Mouse (Mus musculus) liver, embryonic 13.5 days (tissue): Measurements from ENCODE around the gene Nagpa. TPM values are rescaled to one million over a fixed set of nuclear protein-coding genes. Genes with fewer than 3 reads are reported as not detected.
A peak's percentile ranks its signal among the peaks of the same experiment; 100 is the strongest.

ENCODE experiments used
- ATAC-seq: fragments of 200-750 bp; cut with Nextera tagmentation; 2 replicates; pipeline ENCODE4 v1.8.0; 2017; ENCODE audit warnings: low read depth, mild to moderate bottlenecking, moderate number of reproducible peaks, moderate library complexity
- DNase-seq: peaks from one replicate; pipeline ENCODE4 v3.0.0; 2022
- H3K27ac ChIP-seq: fragments of 300-500 bp; sonication (generic); 2 replicates; pipeline ENCODE4 v1.5.1; 2015; ENCODE audit warnings: moderate library complexity, mild to moderate bottlenecking, inconsistent platforms
- H3K27me3 ChIP-seq: fragments of 300-500 bp; sonication (generic); 2 replicates; pipeline ENCODE4 v1.6.1; 2015; ENCODE audit warnings: mild to moderate bottlenecking, inconsistent platforms
- H3K36me3 ChIP-seq: fragments of 300-500 bp; sonication (generic); 2 replicates; pipeline ENCODE4 v1.6.1; 2015; ENCODE audit warnings: mild to moderate bottlenecking, inconsistent platforms
- H3K4me1 ChIP-seq: fragments of 300-500 bp; sonication (generic); replicated peaks from 2 replicates; pipeline ENCODE4 v1.6.1; 2015; ENCODE audit warnings: inconsistent platforms
- H3K4me2 ChIP-seq: fragments of 300-500 bp; sonication (generic); 2 replicates; pipeline ENCODE4 v1.6.1; 2015; ENCODE audit warnings: inconsistent platforms, mild to moderate bottlenecking, moderate library complexity
- H3K4me3 ChIP-seq: fragments of 300-500 bp; sonication (generic); replicated peaks from 2 replicates; pipeline ENCODE4 v1.5.1; 2015; ENCODE audit warnings: mild to moderate bottlenecking, inconsistent platforms
- H3K9ac ChIP-seq: fragments of 300-500 bp; sonication (generic); 2 replicates; pipeline ENCODE4 v1.6.1; 2015; ENCODE audit warnings: mild to moderate bottlenecking, inconsistent platforms
- H3K9me3 ChIP-seq: fragments of 300-500 bp; sonication (generic); replicated peaks from 2 replicates; pipeline ENCODE4 v1.6.1; 2016; ENCODE audit warnings: inconsistent platforms
- WGBS: fragments of 180-500 bp; shearing (Covaris S2); methylation state at CpG from one replicate; pipeline ENCODE4 v1.1.7; 2015; ENCODE audit not compliant: insufficient replicate concordance; 5-methylcytosine and 5-hydroxymethylcytosine counted together
- polyA plus RNA-seq: library from polyadenylated mRNA; unstranded; fragments of >200 nt; fragmentation: Nextera tagmentation; extraction: Ambion mirVana; gene quantifications from 2 replicates; pipeline ENCODE4 v1.2.1, GENCODE M21; 2015

Gene Nagpa
- polyA plus RNA-seq, 1 experiment from 2014 or later, result 18.0 TPM

DNA sequence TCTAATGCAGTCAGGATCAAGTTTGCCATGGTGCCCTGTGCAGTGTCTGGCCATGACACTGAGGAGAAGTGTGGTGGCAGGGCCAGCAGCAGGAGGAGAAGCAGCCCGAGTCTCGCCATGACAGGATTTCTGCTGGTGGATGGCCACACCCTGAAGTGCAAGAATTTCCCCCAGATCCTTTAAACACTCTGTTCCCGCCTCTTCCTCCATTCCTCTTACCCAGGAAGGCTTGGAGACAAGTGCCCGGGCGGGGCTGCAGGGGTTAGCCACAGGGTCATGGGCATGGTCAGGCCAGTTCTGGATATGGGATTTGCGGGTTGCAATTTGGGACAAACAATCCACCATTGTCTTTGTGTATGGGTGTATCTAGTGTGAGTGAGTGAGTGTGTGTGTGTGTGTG, 18.3 kb upstream of the Nagpa start, which contains the start of gene AU021092:
TSS of gene AU021092 (minus strand) at position 160 of the 400 bp plus-strand sequence.
- ATAC-seq, result no peak

DNA sequence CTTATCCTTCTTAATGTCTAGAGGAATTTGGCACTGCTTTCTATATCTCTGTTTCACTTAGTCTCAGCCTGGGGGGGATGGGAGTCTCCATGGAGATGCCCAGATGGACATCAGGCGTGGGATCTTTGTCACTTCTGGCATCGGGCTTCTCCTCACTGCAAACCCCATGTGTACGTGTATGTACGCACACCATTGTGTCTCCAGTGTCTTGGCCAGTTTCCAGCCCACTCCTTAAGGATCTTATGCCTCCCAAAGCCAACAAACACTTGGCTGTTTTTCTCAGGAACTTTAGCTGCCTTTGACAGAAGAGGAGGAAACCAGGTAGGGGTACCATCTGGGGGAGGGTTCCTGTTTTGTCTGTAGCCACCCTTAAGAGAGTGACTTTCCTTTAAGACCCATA, 17.6 kb upstream of the Nagpa start:
- Histone ChIP-seq H3K4me2 (no peak overlapping the region), H3K4me1 (no peaks in the 10 kb centered on the region), H3K27ac (no peak overlapping the region), H3K9me3 (no peaks in the 10 kb centered on the region), H3K36me3 (no peaks in the 10 kb centered on the region), H3K9ac (no peak overlapping the region), H3K4me3 (no peak overlapping the region), H3K27me3 (no peaks in the 10 kb centered on the region)
- no peak for ATAC-seq
- 67% methylated on average over 4 of the region's 4 CpGs for WGBS
- no peak for DNase-seq

More for the DNA sequence above, 18.3 kb upstream of the Nagpa start, which contains the start of gene AU021092:
- Histone ChIP-seq H3K4me3 (no peak within 1 kb of the TSS), H3K27ac (no peak within 1 kb of the TSS), H3K4me1 (no peaks in the 10 kb centered on the region), H3K4me2 (no peak within 1 kb of the TSS), H3K9me3 (no peaks in the 10 kb centered on the region), H3K36me3 (no peaks in the 10 kb centered on the region), H3K27me3 (no peaks in the 10 kb centered on the region), H3K9ac (no peak within 1 kb of the TSS)
- WGBS, result 47% methylated on average over 6 of the region's 6 CpGs
- DNase-seq, result no peak

DNA sequence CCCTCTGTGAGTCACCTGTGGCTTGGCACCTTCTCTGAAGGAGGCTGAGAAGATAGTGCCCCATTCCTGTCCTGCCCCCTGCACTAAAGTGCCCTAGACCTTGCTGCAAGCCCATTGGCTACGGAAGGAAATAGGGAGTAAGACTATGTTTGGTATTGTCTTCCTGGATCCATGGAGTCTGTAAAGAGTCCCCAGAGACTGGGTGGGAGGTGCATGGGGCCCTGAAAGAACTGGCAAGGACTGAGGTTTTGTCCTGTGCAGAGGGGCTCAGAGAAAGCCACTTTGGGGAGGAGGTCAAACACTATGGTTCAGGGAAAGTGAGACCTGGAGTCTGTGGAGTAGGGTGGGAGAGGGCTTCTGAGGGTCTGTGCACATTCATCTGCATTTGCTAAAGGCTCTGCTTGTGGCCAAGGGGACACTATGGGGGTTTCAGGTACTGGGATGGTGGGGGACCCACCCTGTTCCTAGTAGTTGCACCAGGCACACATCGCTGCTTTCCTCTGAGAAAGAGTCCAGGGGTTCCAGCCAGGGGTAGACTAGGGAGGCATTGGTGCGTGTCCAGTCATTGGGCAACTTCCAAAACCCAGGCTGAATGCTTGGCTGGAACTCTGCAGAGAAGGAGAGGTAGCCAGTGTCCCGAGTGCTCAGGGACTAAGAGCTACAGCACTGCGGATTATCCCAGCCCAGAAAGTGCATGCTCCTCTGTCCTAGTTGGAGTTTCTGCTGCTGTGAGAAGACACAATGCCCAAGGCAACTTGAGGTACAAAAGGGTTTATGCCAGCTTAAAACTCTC, 13.7 kb upstream of the Nagpa start:
- Histone ChIP-seq H3K4me1 (no peaks in the 10 kb centered on the region), H3K27me3 (no peaks in the 10 kb centered on the region), H3K9ac (no peak overlapping the region), H3K4me3 (no peak overlapping the region), H3K4me2 (no peak overlapping the region), H3K9me3 (no peaks in the 10 kb centered on the region), H3K36me3 (no peaks in the 10 kb centered on the region), H3K27ac (no peak overlapping the region)
- ATAC-seq (no peak), DNase-seq (no peak)
- 54% methylated on average over 5 of the region's 5 CpGs for WGBS

DNA sequence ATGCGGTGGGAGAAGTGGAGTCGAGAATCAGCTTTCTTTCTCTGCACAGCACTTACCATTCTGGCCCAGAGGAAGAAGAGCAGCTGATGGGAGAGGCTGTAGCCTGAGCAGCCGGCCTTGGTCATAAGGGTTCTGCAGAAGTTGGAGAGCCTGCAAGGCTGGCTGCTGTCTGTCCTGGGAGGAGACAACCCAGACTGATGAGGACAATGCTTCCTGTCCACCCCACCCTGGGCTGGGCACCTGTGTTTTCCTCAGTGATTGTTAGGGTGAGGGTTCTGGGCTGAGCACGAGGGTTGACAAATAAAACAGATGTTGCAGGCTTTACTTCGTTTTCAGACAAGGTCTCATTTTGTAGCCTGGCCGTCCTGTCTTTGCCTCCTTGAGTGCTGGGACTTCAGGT, 12.9 kb upstream of the Nagpa start:
- no peak overlapping the region for H3K4me3 ChIP-seq
- H3K4me1 ChIP-seq, result no peaks in the 10 kb centered on the region
- H3K27ac ChIP-seq, result no peak overlapping the region
- no peaks in the 10 kb centered on the region for H3K9me3 ChIP-seq
- no peak overlapping the region for H3K4me2 ChIP-seq
- H3K9ac ChIP-seq, result no peak overlapping the region
- no peaks in the 10 kb centered on the region for H3K36me3 ChIP-seq
- DNase-seq, result no peak
- ATAC-seq, result no peak
- no peaks in the 10 kb centered on the region for H3K27me3 ChIP-seq
- 41% methylated on average over 6 of the region's 6 CpGs for WGBS

DNA sequence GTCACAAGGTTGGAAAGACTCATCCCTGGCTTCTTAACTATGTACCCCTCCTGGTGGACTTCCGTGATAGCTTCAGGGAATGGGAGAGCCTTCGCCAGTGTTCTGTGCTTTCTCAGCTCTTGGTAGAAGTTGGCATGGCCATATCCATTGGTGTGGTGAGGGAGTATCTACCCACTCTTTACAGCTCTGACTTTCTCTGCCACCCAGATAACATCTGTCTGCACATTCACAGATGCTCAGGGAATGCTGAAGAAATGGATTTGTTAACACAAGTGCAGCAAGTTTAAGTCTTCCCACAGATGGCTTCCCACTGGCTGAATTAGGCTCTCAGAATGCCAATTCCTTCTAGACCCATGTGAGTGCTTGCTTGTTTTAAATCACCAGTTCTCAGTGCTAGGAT, 10.3 kb upstream of the Nagpa start:
- no peak overlapping the region for H3K4me2 ChIP-seq
- DNase-seq, result no peak
- H3K9me3 ChIP-seq, result no peaks in the 10 kb centered on the region
- no peak overlapping the region for H3K9ac ChIP-seq
- no peaks in the 10 kb centered on the region for H3K27me3 ChIP-seq
- WGBS, result 76% methylated on average over 2 of the region's 2 CpGs
- no peaks in the 10 kb centered on the region for H3K4me1 ChIP-seq
- H3K4me3 ChIP-seq, result no peak overlapping the region
- no peaks in the 10 kb centered on the region for H3K36me3 ChIP-seq
- no peak for ATAC-seq
- no peak overlapping the region for H3K27ac ChIP-seq

DNA sequence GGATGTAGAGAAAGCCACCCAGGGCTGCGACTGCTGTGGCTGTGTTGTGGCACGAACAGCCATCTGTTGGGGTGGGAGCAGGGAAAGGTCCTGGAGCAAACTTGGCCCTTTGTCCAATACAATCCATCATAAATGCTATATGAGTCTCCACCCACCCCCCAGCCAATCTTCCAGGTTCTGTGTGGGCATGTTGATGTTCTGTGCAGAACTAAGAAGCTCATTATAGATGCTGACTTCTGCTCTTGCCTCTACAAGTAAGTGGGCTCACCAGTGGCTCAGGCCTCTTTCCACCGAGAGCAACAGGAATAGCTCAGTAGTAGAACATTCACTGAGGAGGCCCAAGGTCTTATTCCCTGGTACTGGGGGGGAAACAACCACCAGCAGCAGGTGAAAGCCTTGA, 8.3 kb upstream of the Nagpa start:
- Histone ChIP-seq H3K9ac (no peak overlapping the region), H3K9me3 (no peaks in the 10 kb centered on the region), H3K27ac (no peak overlapping the region), H3K27me3 (no peaks in the 10 kb centered on the region), H3K36me3 (no peaks in the 10 kb centered on the region), H3K4me2 (no peak overlapping the region), H3K4me3 (no peak overlapping the region), H3K4me1 (no peaks in the 10 kb centered on the region)
- WGBS, result 61% methylated on average over 3 of the region's 3 CpGs
- ATAC-seq, result no peak
- DNase-seq, result no peak

DNA sequence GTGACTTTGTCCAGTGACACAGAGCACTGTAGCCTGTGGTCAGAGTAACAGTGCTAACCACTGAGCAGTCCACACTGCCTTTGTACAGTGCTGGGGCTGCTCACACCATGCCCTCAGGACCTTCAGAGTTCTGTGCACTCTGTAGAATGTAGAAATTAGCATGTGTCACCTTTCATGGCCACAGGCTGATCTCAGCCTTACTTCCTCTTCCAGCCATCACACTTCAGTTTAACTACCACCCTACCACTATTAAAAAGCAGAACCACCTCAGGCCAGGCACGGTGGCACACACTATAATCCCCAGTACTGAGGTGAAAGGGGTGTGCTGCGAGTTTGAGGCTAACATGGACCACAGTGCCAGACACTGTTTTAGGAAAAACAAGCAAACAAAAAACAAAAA, 6.6 kb upstream of the Nagpa start:
- 23% methylated on average over 2 of the region's 2 CpGs for WGBS
- H3K27ac ChIP-seq, result no peak overlapping the region
- no peak for ATAC-seq
- DNase-seq, result no peak
- H3K4me1 ChIP-seq, result no peaks in the 10 kb centered on the region
- H3K27me3 ChIP-seq, result no peaks in the 10 kb centered on the region
- H3K4me3 ChIP-seq, result no peak overlapping the region
- no peaks in the 10 kb centered on the region for H3K9me3 ChIP-seq
- no peaks in the 10 kb centered on the region for H3K36me3 ChIP-seq
- no peak overlapping the region for H3K4me2 ChIP-seq
- no peak overlapping the region for H3K9ac ChIP-seq

DNA sequence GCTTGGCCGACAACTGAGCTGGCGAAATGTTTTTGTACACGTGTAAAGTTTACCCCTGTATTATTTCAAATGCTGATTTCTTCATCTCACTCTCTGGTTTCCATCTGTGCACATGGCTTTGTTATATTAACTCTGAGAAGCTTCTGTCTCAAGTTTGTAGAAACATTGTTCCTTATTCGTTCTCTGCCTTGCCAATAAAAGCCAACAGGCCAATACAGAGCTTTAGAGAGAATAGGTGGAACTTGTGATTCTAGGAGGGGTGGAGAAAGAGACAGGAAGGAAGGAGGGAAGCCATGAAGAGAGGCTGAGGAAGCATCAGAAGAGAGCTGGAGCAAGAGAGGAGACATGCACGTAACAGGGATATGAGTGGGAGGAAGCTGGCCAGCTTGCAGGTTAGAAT, 2.2 kb upstream of the Nagpa start:
- DNase-seq (no peak), ATAC-seq (no peak)
- Histone ChIP-seq H3K4me1 (peaks cover 23% of the 10 kb centered on the region), H3K27ac (no peak overlapping the region), H3K36me3 (peaks cover 3% of the 10 kb centered on the region), H3K4me2 (no peak overlapping the region), H3K9me3 (no peaks in the 10 kb centered on the region), H3K4me3 (no peak overlapping the region), H3K27me3 (no peaks in the 10 kb centered on the region), H3K9ac (no peak overlapping the region)
- WGBS, result 57% methylated on average over 5 of the region's 5 CpGs

DNA sequence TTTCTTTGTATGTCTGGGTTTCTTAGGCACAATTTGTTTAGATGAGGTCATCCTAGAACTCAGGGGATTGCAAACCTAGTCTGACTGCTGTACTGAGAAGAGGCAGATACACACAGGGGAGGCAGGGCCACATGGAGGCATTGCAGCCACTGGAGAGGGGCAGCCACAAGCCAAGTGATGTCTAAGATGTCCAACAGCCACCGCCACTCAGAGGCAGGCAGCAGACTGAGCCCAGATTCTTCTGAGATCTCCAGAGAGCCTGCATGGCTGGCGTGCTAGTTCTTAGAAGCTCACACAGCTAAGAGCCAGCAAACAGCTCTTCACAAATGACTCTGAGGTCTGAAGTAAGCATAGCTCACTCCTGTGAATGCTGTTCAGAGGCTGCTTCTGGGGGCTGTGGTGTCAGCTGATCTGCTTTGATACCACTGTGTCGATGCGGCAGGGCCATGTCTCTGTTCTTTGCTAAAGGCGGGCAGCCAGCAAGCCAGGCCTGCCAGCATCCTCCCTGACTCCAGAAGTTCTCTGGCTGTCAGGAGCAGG, 1.7 kb upstream of the Nagpa start:
- WGBS, result 66% methylated on average over 5 of the region's 5 CpGs
- peaks cover 8% of the 10 kb centered on the region for H3K36me3 ChIP-seq

DNA sequence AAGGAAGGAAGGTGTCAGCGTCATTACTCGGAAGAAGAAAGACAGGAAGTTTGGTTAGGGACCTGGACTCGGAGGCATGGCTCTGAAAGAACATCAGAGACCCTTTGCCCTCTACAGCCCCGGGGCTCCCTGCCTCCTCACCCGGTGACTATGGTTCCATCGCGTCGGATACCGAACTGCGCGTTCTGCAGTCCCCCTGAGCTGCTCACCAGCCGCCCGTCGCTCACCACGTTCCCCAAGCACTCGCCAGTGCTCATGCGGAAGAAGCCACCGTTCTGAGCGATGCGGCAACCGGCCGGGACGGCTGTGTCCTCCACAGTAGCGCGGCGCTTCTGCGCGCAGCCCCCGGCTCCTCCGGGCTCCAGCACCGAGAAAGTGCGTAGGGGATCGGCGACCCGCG, 612 bp downstream of the Nagpa start:
- ATAC-seq, result peak; percentile 48
- H3K4me2 ChIP-seq, result peak overlapping the region; percentile 94
- peak overlapping the region; percentile 64 for H3K27ac ChIP-seq
- H3K9ac ChIP-seq, result peak overlapping the region; percentile 78
- H3K27me3 ChIP-seq, result no peaks in the 10 kb centered on the region
- H3K9me3 ChIP-seq, result no peaks in the 10 kb centered on the region
- peak; percentile 5 for DNase-seq
- peaks cover 31% of the 10 kb centered on the region for H3K36me3 ChIP-seq
- H3K4me1 ChIP-seq, result peaks cover 23% of the 10 kb centered on the region
- peak overlapping the region; percentile 78 for H3K4me3 ChIP-seq
- under 1% methylated on average over 36 of the region's 36 CpGs for WGBS

More for the DNA sequence above, 1.7 kb upstream of the Nagpa start:
- peaks cover 23% of the 10 kb centered on the region for H3K4me1 ChIP-seq
- H3K4me3 ChIP-seq, result no peak overlapping the region
- ATAC-seq (no peak), DNase-seq (no peak)
- H3K27me3 ChIP-seq, result no peaks in the 10 kb centered on the region
- H3K27ac ChIP-seq, result no peak overlapping the region
- no peak overlapping the region for H3K4me2 ChIP-seq
- H3K9ac ChIP-seq, result no peak overlapping the region
- no peaks in the 10 kb centered on the region for H3K9me3 ChIP-seq

DNA sequence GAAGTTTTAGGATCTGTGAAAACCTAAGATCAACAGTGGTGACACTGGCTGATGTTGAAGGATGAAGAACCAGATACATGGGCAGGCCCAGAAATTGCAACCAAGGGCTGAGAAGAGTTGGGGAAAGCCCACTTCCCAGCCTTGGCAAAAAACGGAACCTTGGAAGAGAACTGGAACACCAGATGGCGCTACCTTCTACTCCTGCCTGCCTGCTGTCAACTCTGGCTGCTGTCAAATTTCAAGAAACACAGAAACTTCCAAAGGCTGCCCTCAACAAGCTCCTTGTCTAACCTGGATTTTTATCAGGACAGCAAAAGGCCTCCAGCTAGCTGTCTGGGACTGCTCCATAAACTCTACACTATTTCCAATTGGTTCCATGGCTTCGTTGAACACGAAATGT, 1.1 kb downstream of the Nagpa start:
- no peak for ATAC-seq
- DNase-seq, result peak; percentile 17
- H3K4me3 ChIP-seq, result peak overlapping the region; percentile 78
- 4% methylated on average over 4 of the region's 4 CpGs for WGBS
- peaks cover 36% of the 10 kb centered on the region for H3K36me3 ChIP-seq
- peak overlapping the region; percentile 94 for H3K4me2 ChIP-seq
- no peak overlapping the region; the same call in 1 of the 2 replicates for H3K27ac ChIP-seq
- H3K27me3 ChIP-seq, result no peaks in the 10 kb centered on the region
- H3K4me1 ChIP-seq, result peaks cover 23% of the 10 kb centered on the region
- no peaks in the 10 kb centered on the region for H3K9me3 ChIP-seq
- H3K9ac ChIP-seq, result peak overlapping the region; percentile 78

DNA sequence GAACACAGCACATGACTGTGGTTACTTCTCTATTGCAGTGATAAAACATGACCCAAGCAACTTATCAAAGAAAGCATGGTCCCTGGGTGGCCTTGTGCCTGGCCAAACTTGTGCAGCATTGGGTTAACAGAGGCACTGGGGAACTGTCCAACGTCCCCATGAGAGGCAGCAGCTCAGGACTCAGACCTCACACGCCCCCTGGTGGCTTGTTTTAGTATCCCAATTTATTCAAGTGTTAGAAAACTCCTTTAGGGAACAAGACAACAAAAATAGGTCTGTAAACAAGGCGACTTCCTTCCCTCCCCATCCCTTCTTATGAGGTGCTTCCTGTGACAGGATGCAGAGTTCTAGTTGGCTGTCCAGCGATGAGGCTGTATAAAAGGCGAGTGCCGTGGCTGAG, 8.7 kb downstream of the Nagpa start:
- Histone ChIP-seq H3K9ac (no peak overlapping the region), H3K4me1 (no peaks in the 10 kb centered on the region), H3K9me3 (no peaks in the 10 kb centered on the region), H3K4me3 (no peak overlapping the region), H3K27ac (no peak overlapping the region), H3K27me3 (no peaks in the 10 kb centered on the region), H3K36me3 (peaks cover 34% of the 10 kb centered on the region), H3K4me2 (no peak overlapping the region)
- WGBS, result 30% methylated on average over 6 of the region's 6 CpGs
- DNase-seq (peak; percentile 23), ATAC-seq (no peak)
